Mouse (Mus musculus): ENCODE measurements around the gene Tpst1.
"Not testable (repeated sequence)": the region's sequence is repeated elsewhere in the genome, so short reads cannot be mapped to it uniquely, and the experiment has no call there.

The Tpst1 gene

GRCm38 (mm10) chr5:130073026-130073425, at the start of gene Tpst1:
Tpst1 (plus strand) TSS chr5:130073326.
- ATAC-seq (ENCODE audit: insufficient number of reproducible peaks, low FRiP score, low TSS enrichment): no peak

- ATAC-seq (ENCODE audit: insufficient number of reproducible peaks, low FRiP score, low TSS enrichment): peak; percentile 73; the same call in 1 of the 2 replicates
These were observed 49.2 kb upstream of the Tpst1 start for GRCm38 (mm10) chr5:130023767-130024539.

- ATAC-seq (ENCODE audit: insufficient number of reproducible peaks, low FRiP score, low TSS enrichment): no peak
These were observed 46.0 kb upstream of the Tpst1 start for GRCm38 (mm10) chr5:130027134-130027533.

GRCm38 (mm10) chr5:130027696-130028095, 45.4 kb upstream of the Tpst1 start:
- ATAC-seq (ENCODE audit: insufficient number of reproducible peaks, low FRiP score, low TSS enrichment): no peak

- ATAC-seq (ENCODE audit: insufficient number of reproducible peaks, low FRiP score, low TSS enrichment): peak; percentile 88; the same call in 1 of the 2 replicates
These were observed 43.8 kb upstream of the Tpst1 start, which contains the start of the genes Asl and Crcp for GRCm38 (mm10) chr5:130029142-130029897. Asl (minus strand) TSS chr5:130029247. Crcp (plus strand) TSS chr5:130029290.

GRCm38 (mm10) chr5:130031410-130032390, 41.4 kb upstream of the Tpst1 start:
- ATAC-seq (ENCODE audit: insufficient number of reproducible peaks, low FRiP score, low TSS enrichment): no peak

GRCm38 (mm10) chr5:130033869-130034268, 39.3 kb upstream of the Tpst1 start:
- ATAC-seq (ENCODE audit: insufficient number of reproducible peaks, low FRiP score, low TSS enrichment): no peak

- not testable (repeated sequence) for ATAC-seq (ENCODE audit: insufficient number of reproducible peaks, low FRiP score, low TSS enrichment)
These were observed 36.8 kb upstream of the Tpst1 start for GRCm38 (mm10) chr5:130036300-130036699.

GRCm38 (mm10) chr5:130037752-130038455, 35.2 kb upstream of the Tpst1 start:
- no peak for ATAC-seq (ENCODE audit: insufficient number of reproducible peaks, low FRiP score, low TSS enrichment)

GRCm38 (mm10) chr5:130040797-130041196, 32.3 kb upstream of the Tpst1 start:
- no peak for ATAC-seq (ENCODE audit: insufficient number of reproducible peaks, low FRiP score, low TSS enrichment)

GRCm38 (mm10) chr5:130041262-130041661, 31.9 kb upstream of the Tpst1 start:
- ATAC-seq (ENCODE audit: insufficient number of reproducible peaks, low FRiP score, low TSS enrichment): no peak

- ATAC-seq (ENCODE audit: insufficient number of reproducible peaks, low FRiP score, low TSS enrichment): 0 out of 2 replicates have a peak, but pooled peaks have one; percentile 13
These were observed 29.4 kb upstream of the Tpst1 start for GRCm38 (mm10) chr5:130043741-130044140.

GRCm38 (mm10) chr5:130044201-130044695, 28.9 kb upstream of the Tpst1 start:
- ATAC-seq (ENCODE audit: insufficient number of reproducible peaks, low FRiP score, low TSS enrichment): peak; percentile 62; the same call in 1 of the 2 replicates

- ATAC-seq (ENCODE audit: insufficient number of reproducible peaks, low FRiP score, low TSS enrichment): no peak
These were observed 27.0 kb upstream of the Tpst1 start for GRCm38 (mm10) chr5:130046100-130046499.

- no peak for ATAC-seq (ENCODE audit: insufficient number of reproducible peaks, low FRiP score, low TSS enrichment)
These were observed 26.5 kb upstream of the Tpst1 start for GRCm38 (mm10) chr5:130046589-130046988.

- ATAC-seq (ENCODE audit: insufficient number of reproducible peaks, low FRiP score, low TSS enrichment): no peak
These were observed 26.1 kb upstream of the Tpst1 start for GRCm38 (mm10) chr5:130047013-130047412.

- ATAC-seq (ENCODE audit: insufficient number of reproducible peaks, low FRiP score, low TSS enrichment): no peak
These were observed 24.2 kb upstream of the Tpst1 start for GRCm38 (mm10) chr5:130048786-130049520.

GRCm38 (mm10) chr5:130050416-130050815, 22.7 kb upstream of the Tpst1 start:
- peak; percentile 86; the same call in 1 of the 2 replicates for ATAC-seq (ENCODE audit: insufficient number of reproducible peaks, low FRiP score, low TSS enrichment)

Measured in cerebellum, adult (tissue).